Mouse (Mus musculus): ENCODE data around the gene Casp8. TPM values are rescaled to one million over a fixed set of nuclear protein-coding genes. Genes with fewer than 3 reads are reported as not detected.

Gene Casp8
- 10 to 100 TPM; 76.3 to 86.6 TPM for total RNA-seq (2023)

GRCm38 (mm10) chr1:58795291-58796058, at the start of gene Casp8:
Gene Casp8, plus strand, starts transcription at chr1:58795374.

Other genes with a start within 250 kb of the Casp8 start
- gene Fam126b, start 209.1 kb upstream of the Casp8 start, total RNA-seq (2023), result 10 to 100 TPM; 14.7 to 30.3 TPM
- 10 to 100 TPM; 39.6 to 43.3 TPM for gene Ndufb3, start 209.0 kb upstream of the Casp8 start, total RNA-seq (2023)
- not detected for gene Als2cr12, start 99.4 kb upstream of the Casp8 start, total RNA-seq (2023)
- 100 to 1,000 TPM in 1 of 2 experiments, 10 to 100 TPM in 1; 95.8 to 130 TPM for gene Cflar, start 83.9 kb upstream of the Casp8 start, total RNA-seq (2023)
- 10 to 100 TPM; 91.8 to 96.8 TPM for gene Trak2, start 178.1 kb downstream of the Casp8 start, total RNA-seq (2023)
- 10 to 100 TPM; 22.8 to 28.9 TPM for gene Stradb, start 178.1 kb downstream of the Casp8 start, total RNA-seq (2023)

Measured in B cell, adult 67 days (primary cell).